Mouse (Mus musculus): ENCODE measurements around the gene Pnp.
"Not testable (repeated sequence)": the region's sequence is repeated elsewhere in the genome, so short reads cannot be mapped to it uniquely, and the experiment has no call there.

The Pnp gene

DNA sequence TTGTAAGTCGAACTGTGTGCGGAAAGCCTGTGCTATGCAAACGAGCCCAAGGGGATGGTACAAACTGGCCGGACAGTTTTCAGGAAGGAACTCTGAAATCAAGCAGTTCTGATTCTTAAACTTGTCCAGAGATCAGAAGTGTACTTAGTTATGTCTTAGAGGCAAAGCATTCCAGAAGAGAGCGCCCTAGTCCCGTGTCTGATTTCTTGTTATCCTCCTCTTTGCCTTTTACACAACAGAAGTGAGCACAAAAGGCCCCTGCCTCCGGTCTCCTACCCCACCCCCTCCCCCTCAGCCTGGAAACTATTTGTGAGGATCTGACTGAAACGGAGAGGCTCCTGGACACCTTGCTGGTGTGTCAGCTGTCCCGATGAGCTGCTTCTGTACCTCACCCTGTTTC is 45.8 kb downstream of the Pnp start:
- peak in 1 of 2 experiments; percentile 27 for DNase-seq

DNA sequence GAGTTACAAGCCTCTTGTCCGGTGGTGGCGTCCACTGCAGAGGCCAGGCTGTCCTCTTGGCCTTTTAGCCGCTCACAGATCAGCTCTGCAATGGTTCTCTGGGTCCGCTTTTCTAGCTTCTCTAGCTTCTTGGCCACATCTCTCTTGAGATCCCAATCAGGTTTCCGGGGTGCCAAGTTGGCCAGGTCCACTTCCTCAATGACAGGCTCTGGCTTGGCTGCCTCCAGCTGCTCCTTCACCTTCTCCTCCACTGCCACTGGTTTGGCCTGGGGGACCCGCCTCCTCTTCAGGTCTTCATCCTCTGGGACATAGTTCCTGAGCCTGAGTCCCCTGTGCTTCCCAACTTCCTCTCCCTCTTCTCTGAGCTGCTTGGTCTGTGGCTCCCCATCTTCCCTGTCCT is 47.6 kb downstream of the Pnp start:
- DNase-seq = not testable (repeated sequence)

DNA sequence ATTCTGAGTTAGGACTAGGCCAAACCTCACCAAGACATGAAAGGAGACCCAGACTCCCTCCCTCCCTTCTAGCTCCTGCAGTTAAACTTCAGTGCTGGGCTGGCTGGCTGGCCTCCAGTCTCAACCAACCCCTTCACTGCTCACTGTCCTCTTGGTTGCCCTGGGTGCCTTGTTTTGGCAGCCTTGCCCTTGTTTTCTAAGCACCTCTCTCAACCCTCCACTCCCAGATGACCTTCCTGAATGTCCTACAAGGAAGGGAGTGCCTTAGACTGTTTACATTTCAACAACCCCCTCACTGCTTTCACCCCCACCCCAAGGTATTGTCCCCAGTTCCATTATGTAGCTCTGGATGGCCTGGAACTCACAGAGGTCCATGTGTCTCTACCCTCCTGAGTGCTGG is 48.7 kb downstream of the Pnp start:
- DNase-seq = no peak

DNA sequence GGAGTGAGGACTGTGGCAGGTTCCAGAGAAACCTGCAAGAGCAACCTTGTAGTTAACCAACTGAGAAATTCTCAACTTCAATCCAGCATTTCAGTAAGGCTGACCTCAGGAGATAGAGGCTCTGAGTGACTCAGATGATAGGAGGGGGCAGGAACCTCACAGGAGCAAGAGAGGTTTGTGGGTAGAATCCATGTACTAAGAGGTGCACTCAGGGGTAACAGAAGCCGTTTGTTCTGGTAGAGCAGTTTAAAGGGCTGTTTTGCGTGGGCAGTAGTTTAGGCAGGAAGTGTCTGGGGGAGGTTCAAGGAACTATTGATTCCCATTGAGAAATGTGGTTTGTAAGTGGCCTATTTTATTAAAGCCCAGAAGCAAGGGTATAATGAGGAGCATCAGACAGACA is 50.3 kb downstream of the Pnp start:
- peak; percentile 34 to 39 for DNase-seq

DNA sequence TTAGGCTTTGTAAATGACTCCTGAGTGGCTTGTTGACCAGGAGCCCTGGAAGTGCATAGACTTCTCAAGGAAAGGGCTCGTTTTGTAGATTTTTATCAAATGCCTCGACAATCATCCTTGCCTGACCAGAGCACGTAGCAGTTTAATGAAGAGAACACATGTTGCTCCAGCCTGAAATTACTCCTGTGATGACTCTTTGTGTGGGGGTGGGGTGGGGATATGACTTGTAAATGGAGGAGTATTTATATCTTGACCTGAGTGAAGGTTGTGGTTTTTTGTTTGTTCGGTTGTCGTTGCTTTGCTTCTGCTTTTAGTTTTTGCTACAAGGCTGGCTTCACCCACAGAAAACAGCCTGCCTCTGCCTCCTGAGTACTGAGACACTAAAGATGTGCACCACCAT is 51.0 kb downstream of the Pnp start:
- peak; percentile 43 to 52 for DNase-seq

DNA sequence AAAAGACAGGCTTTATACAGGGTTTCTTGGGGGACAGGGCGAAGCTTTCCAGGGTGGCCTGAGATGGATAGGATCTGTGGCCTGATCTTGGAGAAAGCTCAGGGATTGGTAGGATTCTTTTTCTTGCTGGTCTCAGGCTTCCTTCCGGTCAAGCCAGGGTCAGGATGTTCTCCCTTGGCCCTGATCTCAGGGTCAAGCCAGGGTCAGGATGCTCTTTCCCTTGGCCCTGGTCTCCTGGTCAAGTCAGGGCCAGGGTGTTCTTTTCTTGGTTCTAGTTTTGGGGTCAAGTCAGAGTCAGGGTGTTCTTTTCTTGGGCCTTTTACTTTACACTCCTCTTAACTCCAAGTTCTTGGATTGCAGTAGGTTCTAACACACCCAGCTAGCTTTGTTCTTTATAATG is 56.8 kb downstream of the Pnp start:
- DNase-seq = no peak

DNA sequence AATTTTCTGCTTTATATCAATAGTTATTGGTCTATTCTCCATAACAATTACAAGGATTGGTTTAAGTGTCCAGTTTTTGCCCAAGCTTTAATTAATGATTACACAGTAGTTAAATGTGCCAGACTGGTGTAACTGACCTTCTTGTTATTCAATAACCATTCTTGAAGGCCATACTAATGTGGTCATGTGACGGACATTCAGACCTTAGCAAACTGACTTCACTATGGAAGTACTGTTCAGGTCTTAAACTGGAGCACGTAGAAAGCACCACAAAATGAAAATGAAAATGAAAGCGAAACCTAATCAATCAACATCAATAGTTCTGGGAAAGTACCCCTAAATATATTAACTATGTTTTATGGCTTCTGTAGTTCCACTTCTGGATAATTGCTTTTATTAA is 60.2 kb downstream of the Pnp start:
- DNase-seq = no peak

DNA sequence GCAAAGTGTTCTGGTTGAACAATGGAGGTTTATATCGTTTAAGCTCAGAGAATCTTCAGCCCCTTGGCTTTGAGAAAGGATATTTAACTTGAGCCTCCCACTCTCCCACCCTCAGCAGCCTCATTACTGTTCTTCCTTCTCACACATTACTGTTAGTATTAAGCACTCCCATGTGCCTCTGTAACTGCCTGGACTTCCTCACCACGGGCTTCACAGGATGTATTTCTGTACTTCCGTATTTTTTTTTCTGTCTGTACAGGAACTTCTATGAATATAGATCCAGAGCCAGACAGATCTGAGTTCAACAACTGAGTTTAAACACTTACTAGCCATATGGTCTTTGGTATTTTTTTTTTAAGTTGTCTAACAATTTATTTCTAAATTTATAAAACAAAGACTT is 66.2 kb downstream of the Pnp start:
- peak; percentile 35 to 41 for DNase-seq

DNA sequence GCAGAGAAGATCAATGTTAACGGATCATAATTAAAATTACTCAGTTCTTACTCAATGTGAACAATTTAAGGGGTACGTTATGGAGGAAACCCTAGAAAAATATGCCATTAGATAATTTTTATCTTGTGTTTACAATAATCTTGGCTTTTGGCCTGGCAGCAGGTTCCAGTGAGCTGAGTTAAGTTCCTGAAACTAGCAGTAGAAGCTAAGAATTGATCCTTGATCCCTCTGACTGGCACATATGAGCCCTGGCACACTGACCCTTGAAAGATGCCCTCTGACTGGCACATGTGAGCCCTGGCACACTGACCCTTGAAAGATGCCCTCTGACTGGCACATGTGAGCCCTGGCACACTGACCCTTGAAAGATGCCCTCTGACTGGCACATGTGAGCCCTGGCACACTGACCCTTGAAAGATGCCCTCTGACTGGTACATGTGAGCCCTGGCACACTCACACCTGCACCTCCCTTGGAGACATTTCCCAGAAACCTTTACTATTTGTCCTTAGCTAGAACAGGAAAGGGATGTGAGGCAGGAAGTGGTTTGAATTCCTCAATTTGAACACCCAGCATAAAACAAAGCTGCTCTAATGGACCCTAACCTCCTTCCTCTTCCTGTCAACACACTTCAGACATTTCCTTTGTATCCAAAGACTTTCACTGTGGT is 67.3 kb downstream of the Pnp start:
- DNase-seq = no peak

DNA sequence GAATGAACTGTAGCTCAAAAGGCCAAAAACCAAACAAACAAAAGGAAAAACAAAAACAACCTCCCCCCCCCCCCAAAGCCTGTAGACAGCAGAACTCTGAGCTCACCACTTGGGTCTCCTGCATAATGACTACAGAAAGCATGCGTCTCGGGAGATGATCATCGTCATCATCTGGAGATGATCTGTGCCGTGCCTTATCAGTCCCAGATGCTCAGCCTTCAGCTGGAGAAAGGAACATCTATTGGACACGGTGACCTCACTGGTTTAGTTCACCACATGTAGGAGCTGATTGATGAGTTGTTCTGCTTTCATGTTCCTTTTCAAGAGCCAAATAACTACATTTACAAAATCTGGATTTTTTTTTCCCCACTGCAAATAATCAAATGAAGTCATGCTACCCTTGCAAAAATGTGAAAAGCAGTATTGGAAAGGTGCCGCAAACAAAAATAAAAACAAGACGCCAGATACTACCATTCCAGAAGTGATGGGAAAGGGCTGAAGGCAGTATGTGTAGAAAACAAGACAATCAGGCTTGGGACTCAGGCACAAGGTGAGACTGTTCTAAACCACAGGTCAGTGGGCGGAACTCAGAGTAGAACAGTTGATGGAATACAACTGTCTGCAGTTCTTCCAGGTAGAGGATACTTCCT is 76.4 kb downstream of the Pnp start, which contains the start of gene Rnase10:
Gene Rnase10, plus strand, starts transcription at position 600 of the 650 bp plus-strand sequence.
- DNase-seq = no peak

DNA sequence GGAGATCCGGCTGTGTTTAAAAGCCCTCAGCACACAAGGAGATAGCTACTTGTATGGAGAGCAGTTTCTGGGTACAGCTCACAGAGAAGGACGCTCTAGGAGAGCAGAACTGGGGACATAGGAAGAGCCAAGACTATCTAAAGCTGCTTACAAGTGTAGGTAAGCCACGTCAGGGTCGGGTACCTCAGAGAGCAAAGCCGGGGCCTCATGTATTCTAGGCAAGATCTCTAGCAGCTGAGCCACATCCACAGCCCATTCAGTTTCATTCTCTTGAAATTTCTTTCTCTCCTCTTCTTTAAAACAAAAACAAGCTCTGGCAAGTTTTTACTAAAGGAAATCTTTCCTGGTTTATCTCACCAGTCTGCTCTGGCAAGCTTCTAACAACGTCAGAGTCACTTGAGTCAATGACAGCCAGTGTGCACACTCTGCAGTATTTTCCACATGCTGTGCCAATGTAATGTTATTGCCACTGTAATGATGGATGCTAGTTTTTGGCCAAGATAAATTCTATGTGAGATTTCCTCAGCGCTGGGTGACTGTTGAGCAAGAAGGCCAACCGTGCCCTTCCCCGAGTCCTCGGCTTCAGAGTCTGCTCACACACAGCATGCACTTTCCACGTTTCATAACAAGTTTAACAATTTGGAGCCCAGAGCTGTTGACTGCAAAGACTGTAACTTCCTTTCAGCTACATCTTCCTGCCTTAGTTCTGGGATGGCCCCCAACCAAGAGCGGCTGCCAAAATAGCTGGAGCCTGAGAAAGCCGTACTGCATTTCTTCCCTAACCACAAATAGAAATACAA is 77.2 kb downstream of the Pnp start:
- no peak for DNase-seq

DNA sequence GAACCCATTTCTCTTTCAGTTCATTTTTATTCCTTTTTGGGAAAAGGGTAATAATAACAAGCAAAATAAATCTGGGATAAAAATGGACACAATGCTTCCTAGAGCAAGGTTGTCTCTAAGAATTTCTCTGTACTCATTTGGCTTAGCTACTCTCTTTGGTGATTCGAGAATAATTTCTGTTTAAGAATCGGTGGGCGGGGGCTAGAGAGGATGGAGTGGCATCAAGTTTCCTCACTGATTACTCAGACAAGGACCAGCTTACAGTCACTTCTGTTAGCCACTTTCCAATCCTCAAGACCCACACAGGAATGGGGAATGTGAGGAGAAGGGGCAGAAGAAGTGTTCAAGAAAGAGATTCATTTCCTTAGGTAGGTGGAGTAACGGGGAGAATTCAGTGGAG is 77.9 kb downstream of the Pnp start:
- no peak for DNase-seq

DNA sequence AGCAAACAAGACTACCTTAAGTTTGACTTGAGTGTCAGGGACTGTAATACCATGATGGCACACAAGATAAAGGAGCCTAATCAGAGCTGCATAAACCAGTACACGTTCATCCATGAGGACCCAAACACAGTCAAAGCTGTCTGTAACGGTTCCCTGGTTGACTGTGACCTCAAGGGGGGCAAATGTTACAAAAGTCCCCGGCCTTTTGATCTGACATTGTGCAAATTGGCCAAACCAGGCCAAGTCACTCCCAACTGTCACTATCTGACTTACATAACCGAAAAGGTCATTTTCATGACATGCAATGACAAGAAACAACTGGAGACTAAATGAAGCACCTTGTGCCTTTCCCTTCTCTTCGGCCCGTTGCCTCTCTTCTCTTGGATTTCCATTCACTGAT is 78.7 kb downstream of the Pnp start:
- DNase-seq = no peak

DNA sequence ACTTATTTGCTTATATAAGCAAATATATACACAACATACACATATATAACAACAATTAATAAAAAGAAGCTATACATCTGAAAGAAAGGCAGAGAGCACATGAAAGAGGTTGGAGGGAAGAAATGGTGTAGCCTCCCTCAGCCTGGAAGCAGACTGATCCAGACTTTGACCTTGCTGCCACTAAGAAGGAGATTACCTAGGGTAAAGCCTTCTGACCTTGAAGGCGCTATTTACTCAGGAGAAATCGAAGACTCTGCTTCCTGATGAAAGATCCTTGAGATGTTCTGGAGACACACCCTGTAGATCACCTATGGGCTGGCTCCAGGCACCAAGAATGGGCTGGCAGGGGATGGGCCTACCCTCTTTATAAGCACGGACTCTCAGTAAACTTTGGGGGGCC is 83.8 kb downstream of the Pnp start:
- not testable (repeated sequence) for DNase-seq

Data from B cell, adult 2 months (primary cell).